Mouse (Mus musculus): Measurements from ENCODE around the gene Trp53i11. TPM values are rescaled to one million over a fixed set of nuclear protein-coding genes. Genes with fewer than 3 reads are reported as not detected.

Trp53i11 gene
- polyA plus RNA-seq (2012; rRNA removed) = 145 and 192 TPM in 2 replicates

- TF ChIP-seq POLR2A (IDR thresholded peaks at IDR 0.05; ENCODE audit: borderline replicate concordance, extremely low read depth, insufficient read depth, insufficient read length, poor library complexity, severe bottlenecking) (peak; percentile 77), CTCF (IDR thresholded peaks at IDR 0.05; ENCODE audit: borderline replicate concordance, extremely low read depth, insufficient read depth, insufficient read length) (peak; percentile 69)
- DNase-seq (ENCODE audit: low read depth) = peak; percentile 94
These were observed at the start of gene Trp53i11 for GRCm38 (mm10) chr2:93187323-93187996. Gene Trp53i11 (plus strand): TSS chr2:93187548.

- TF ChIP-seq POLR2A (IDR thresholded peaks at IDR 0.05; ENCODE audit: borderline replicate concordance, extremely low read depth, insufficient read depth, insufficient read length, poor library complexity, severe bottlenecking) = no peak
- TF ChIP-seq CTCF (IDR thresholded peaks at IDR 0.05; ENCODE audit: borderline replicate concordance, extremely low read depth, insufficient read depth, insufficient read length) = no peak
These were observed 47.9 kb upstream of the Trp53i11 start for GRCm38 (mm10) chr2:93139476-93139875.

GRCm38 (mm10) chr2:93141329-93141728 is 46.0 kb upstream of the Trp53i11 start:
- peak; percentile 71 for DNase-seq (ENCODE audit: low read depth)
- no peak for TF ChIP-seq CTCF (IDR thresholded peaks at IDR 0.05; ENCODE audit: borderline replicate concordance, extremely low read depth, insufficient read depth, insufficient read length)
- no peak for TF ChIP-seq POLR2A (IDR thresholded peaks at IDR 0.05; ENCODE audit: borderline replicate concordance, extremely low read depth, insufficient read depth, insufficient read length, poor library complexity, severe bottlenecking)

More at GRCm38 (mm10) chr2:93139476-93139875, 47.9 kb upstream of the Trp53i11 start:
- no peak for DNase-seq (ENCODE audit: low read depth)

- TF ChIP-seq POLR2A (IDR thresholded peaks at IDR 0.05; ENCODE audit: borderline replicate concordance, extremely low read depth, insufficient read depth, insufficient read length, poor library complexity, severe bottlenecking) (no peak), CTCF (IDR thresholded peaks at IDR 0.05; ENCODE audit: borderline replicate concordance, extremely low read depth, insufficient read depth, insufficient read length) (no peak)
- no peak for DNase-seq (ENCODE audit: low read depth)
These were observed 44.7 kb upstream of the Trp53i11 start for GRCm38 (mm10) chr2:93142616-93143015.

GRCm38 (mm10) chr2:93144126-93144525 is 43.2 kb upstream of the Trp53i11 start:
- TF ChIP-seq CTCF (IDR thresholded peaks at IDR 0.05; ENCODE audit: borderline replicate concordance, extremely low read depth, insufficient read depth, insufficient read length) = no peak
- TF ChIP-seq POLR2A (IDR thresholded peaks at IDR 0.05; ENCODE audit: borderline replicate concordance, extremely low read depth, insufficient read depth, insufficient read length, poor library complexity, severe bottlenecking) = no peak
- DNase-seq (ENCODE audit: low read depth) = no peak

- no peak for DNase-seq (ENCODE audit: low read depth)
- no peak for TF ChIP-seq CTCF (IDR thresholded peaks at IDR 0.05; ENCODE audit: borderline replicate concordance, extremely low read depth, insufficient read depth, insufficient read length)
- no peak for TF ChIP-seq POLR2A (IDR thresholded peaks at IDR 0.05; ENCODE audit: borderline replicate concordance, extremely low read depth, insufficient read depth, insufficient read length, poor library complexity, severe bottlenecking)
These were observed 37.3 kb upstream of the Trp53i11 start for GRCm38 (mm10) chr2:93150009-93150408.

DNA sequence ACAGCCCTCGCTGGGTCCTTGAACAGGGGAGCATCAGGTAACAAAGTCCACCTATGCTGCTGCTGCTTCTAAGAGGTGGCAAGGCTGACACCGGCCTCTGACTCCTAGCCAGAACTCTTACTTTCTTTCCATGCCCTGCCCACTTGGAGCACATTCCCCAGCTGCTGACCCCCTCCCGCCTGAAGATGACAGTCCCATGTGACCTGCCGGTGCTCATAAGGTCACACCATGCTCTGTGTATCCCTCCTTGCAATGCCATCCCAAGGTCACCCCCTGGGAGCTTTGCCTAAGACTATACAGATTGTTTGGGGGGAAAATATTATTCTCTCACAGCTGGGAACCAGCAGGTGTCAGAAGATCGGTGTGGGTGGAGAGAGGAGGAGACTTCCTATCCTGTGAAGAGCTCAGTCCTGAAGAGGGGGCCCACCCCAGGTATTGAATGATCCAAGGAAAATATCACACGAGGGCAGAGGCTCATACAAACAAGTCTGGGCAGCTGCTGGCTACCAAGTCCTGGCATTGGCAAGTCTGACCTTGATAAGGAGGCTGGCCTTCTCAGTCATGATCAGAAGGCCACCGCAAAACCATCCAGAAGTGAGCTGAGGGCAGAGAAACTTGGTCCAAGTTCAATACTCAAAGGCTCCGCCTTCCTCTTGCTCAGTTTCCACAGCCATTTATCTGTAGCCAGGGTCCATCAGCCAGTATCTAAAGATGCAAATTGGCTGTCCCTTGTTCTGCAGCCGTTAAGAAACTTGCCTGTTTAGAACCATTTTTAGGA is 36.5 kb upstream of the Trp53i11 start:
- no peak for DNase-seq (ENCODE audit: low read depth)
- TF ChIP-seq POLR2A (IDR thresholded peaks at IDR 0.05; ENCODE audit: borderline replicate concordance, extremely low read depth, insufficient read depth, insufficient read length, poor library complexity, severe bottlenecking) (no peak), CTCF (IDR thresholded peaks at IDR 0.05; ENCODE audit: borderline replicate concordance, extremely low read depth, insufficient read depth, insufficient read length) (no peak)

DNA sequence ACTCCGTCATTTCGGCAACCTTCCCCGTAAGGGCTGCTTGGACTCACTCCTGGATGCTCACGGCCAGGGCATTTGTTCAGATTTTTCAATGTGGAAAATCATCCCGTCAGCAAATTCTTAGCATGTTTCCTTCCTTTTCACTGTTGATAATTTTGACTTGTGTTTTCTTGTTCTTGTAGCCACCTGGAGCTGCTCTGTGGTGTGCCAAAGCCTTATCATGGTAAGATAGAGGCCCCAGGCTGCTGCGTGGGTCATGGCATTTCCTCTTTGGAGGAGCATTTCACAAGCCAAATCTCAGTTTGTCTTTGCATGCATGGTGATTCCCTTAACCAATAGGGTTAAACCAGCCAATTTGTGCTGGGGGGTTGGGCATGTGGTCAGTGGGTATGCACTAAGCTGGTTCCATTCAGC is 35.2 kb upstream of the Trp53i11 start:
- no peak for DNase-seq (ENCODE audit: low read depth)
- TF ChIP-seq CTCF (IDR thresholded peaks at IDR 0.05; ENCODE audit: borderline replicate concordance, extremely low read depth, insufficient read depth, insufficient read length) (no peak), POLR2A (IDR thresholded peaks at IDR 0.05; ENCODE audit: borderline replicate concordance, extremely low read depth, insufficient read depth, insufficient read length, poor library complexity, severe bottlenecking) (no peak)

DNA sequence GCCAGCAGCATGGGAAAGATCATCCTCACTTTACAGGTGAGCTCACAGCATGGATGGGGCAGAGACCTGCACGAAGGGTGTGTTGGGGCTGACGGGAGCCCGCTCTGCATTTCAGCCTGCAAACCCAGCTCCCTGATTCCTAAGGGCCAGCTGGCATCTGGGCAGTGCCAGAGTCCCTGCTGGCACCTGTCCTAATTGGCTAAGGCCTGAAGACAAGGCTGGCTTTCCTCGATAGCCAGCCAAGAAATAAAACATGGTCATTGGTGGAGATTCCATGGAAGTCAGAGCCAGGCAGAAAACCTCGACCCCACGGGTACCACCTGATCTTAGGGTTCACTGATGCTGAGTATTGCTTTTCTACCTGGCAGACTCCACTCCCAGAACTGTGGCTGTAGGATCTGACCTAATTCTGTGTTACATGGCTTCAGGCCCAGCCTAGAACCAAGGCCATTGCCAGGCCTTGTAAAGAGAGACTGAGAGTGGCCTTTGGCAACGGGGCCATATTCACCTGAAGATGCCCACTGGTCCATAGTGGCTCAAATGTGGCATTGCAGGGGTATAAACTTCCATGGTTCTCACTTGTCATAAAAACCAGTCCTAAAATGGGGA is 34.4 kb upstream of the Trp53i11 start:
- peak; percentile 81 for DNase-seq (ENCODE audit: low read depth)
- TF ChIP-seq CTCF (IDR thresholded peaks at IDR 0.05; ENCODE audit: borderline replicate concordance, extremely low read depth, insufficient read depth, insufficient read length) = no peak
- TF ChIP-seq POLR2A (IDR thresholded peaks at IDR 0.05; ENCODE audit: borderline replicate concordance, extremely low read depth, insufficient read depth, insufficient read length, poor library complexity, severe bottlenecking) = no peak

DNA sequence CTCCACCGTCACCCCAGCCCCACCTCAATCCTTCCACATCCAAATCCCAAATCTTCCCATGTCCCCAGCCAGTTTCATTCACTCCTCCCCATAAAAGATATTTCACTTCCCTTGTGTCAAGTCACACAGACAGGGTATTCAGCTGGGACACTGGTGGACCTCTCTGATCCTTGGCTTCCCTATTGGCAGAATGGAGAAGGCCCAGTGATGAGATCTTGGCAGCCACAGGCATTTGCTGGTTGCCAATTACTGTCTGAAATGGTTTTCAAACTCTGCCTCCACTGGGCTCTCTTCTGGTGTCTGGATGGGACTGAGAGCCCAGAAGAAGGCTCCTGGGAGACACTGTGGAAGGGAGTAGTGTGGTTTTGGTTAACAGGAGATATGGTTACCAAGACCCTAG is 33.5 kb upstream of the Trp53i11 start:
- no peak for DNase-seq (ENCODE audit: low read depth)

GRCm38 (mm10) chr2:93154486-93155032 is 32.8 kb upstream of the Trp53i11 start:
- no peak for TF ChIP-seq POLR2A (IDR thresholded peaks at IDR 0.05; ENCODE audit: borderline replicate concordance, extremely low read depth, insufficient read depth, insufficient read length, poor library complexity, severe bottlenecking)
- no peak for TF ChIP-seq CTCF (IDR thresholded peaks at IDR 0.05; ENCODE audit: borderline replicate concordance, extremely low read depth, insufficient read depth, insufficient read length)
- DNase-seq (ENCODE audit: low read depth) = no peak

More for the DNA sequence above, 33.5 kb upstream of the Trp53i11 start:
- TF ChIP-seq CTCF (IDR thresholded peaks at IDR 0.05; ENCODE audit: borderline replicate concordance, extremely low read depth, insufficient read depth, insufficient read length) (no peak), POLR2A (IDR thresholded peaks at IDR 0.05; ENCODE audit: borderline replicate concordance, extremely low read depth, insufficient read depth, insufficient read length, poor library complexity, severe bottlenecking) (no peak)
